In genomic region chr19:7055173-7055572, GRCm38 (mm10) we compare ENCODE assay signal across 15 mouse cellular contexts. TPM values are rescaled to one million over a fixed set of nuclear protein-coding genes. Genes with fewer than 3 reads are reported as not detected.
DNase-seq lines count a peak whose midpoint lies in the region; ATAC-seq and TF ChIP-seq lines count a peak whose summit lies in the region.
"Had no signal": no experiment of that assay in that cellular context is flagged by ENCODE, and none has a peak within 500 bp of the region (broad histone marks: within the 10 kb centered on the region; RNA-seq: fewer than 3 reads in every experiment).

No protein-coding gene starts in this region.

- no peak overlapping the region for H3K4me3 ChIP-seq in layer of hippocampus, adult 2 months
- H3K4me3 ChIP-seq: forebrain, embryonic 13.5 days; hindbrain, embryonic 10.5 days; neural tube, embryonic 12.5 days had no signal

- H3K27ac ChIP-seq in layer of hippocampus, adult 2 months, result no peak overlapping the region
- H3K27ac ChIP-seq: forebrain, embryonic 13.5 days; hindbrain, embryonic 10.5 days; neural tube, embryonic 12.5 days had no signal

- no peaks in the 10 kb centered on the region for H3K27me3 ChIP-seq in Patski

- in situ Hi-C loops in Patski (cut with MboI; ENCODE audit: low pct_unique_long_range_greater_than_20kb), result loop anchor here (5.0 kb wide), 1 partner anchor 362 kb away; the partner anchor contains the start of gene 2700081O15Rik

- peak; percentile 25; the same call in 1 of the 2 replicates for ATAC-seq in frontal cortex, adult (ENCODE audit: low TSS enrichment)
- peak; percentile 36 for ATAC-seq in Patski
- ATAC-seq: forebrain, embryonic 13.5 days had no signal

- CTCF ChIA-PET in Patski (lab: Charles Lee), result interaction anchor here (1.2 to 2.8 kb wide), 5 partner anchors 10 to 136 kb away, joined by 3 to 11 read pairs (median 5); no protein-coding TSS in a partner anchor

- TF ChIP-seq CTCF in layer of hippocampus, adult 2 months (conservative IDR thresholded peaks at IDR 0.05), result peak; percentile 33
- no peak for TF ChIP-seq CTCF in Patski (IDR thresholded peaks at IDR 0.05)

- DNase-seq in frontal cortex, postnatal 25 days (ENCODE audit: low spot score in 2 of 2), result no peak
- no peak for DNase-seq in layer of hippocampus, adult 2 months (ENCODE audit: low spot score in 2 of 2)
- DNase-seq in layer of hippocampus, postnatal 10 days (ENCODE audit: low spot score in 2 of 2), result no peak
- DNase-seq in Patski (ENCODE audit: low read depth, low spot score), result peak; percentile 80
- peak; percentile 41 for DNase-seq in lung, postnatal 36 days
- no peak for DNase-seq in cerebellum, postnatal 25 days
- DNase-seq in T-cell, adult 2 months (ENCODE audit: low spot score), result no peak
- DNase-seq: right cerebral cortex, postnatal 25 days; thymus, adult 18-20 months had no signal

- POLR2A ChIA-PET in Patski (lab: Charles Lee), result interaction anchor here (1.1 to 1.7 kb wide), 3 partner anchors 10 to 32 kb away, joined by 3 to 6 read pairs (median 3); no protein-coding TSS in a partner anchor

RNA-seq across cellular contexts. Expression of gene Macrod1, which starts 1.4 kb away (rescaled TPM):
- total RNA-seq in layer of hippocampus, adult 2 months (2021), result 10 to 100 TPM; 20.3 to 22.4 TPM
- 1 to 10 TPM; 4.4 to 5.2 TPM for total RNA-seq in layer of hippocampus, postnatal 10 days (2021)
- polyA plus RNA-seq in Patski (2021), result 33.9 TPM
- total RNA-seq: CH12.LX had no signal

RNA-seq across cellular contexts. Expression of gene Stip1, which starts 15.4 kb away (rescaled TPM):
- 100 to 1,000 TPM; 179 to 195 TPM for total RNA-seq in layer of hippocampus, adult 2 months (2021)
- total RNA-seq in layer of hippocampus, postnatal 10 days (2021), result 100 to 1,000 TPM; 126 to 148 TPM
- polyA plus RNA-seq in Patski (2021), result 301 TPM

RNA-seq across cellular contexts. Expression of gene Fermt3, which starts 35.9 kb away (rescaled TPM):
- total RNA-seq in layer of hippocampus, adult 2 months (2021), result 1 to 10 TPM; 3.6 to 5.0 TPM
- 1 to 10 TPM; 5.0 to 5.2 TPM for total RNA-seq in layer of hippocampus, postnatal 10 days (2021)
- 0.22 TPM for polyA plus RNA-seq in Patski (2021)

RNA-seq across cellular contexts. Expression of gene Flrt1, which starts 50.4 kb away (rescaled TPM):
- total RNA-seq in layer of hippocampus, adult 2 months (2021), result 10 to 100 TPM; 17.9 to 19.5 TPM
- 10 to 100 TPM; 27.9 to 28.4 TPM for total RNA-seq in layer of hippocampus, postnatal 10 days (2021)
- polyA plus RNA-seq in Patski (2021), result 12.6 TPM
- total RNA-seq: CH12.LX; megakaryocyte, adult 5-6 weeks had no signal

RNA-seq across cellular contexts. Expression of gene Trpt1, which starts 59.2 kb away (rescaled TPM):
- 10 to 100 TPM; 17.4 to 19.2 TPM for total RNA-seq in layer of hippocampus, adult 2 months (2021)
- 10 to 100 TPM; 16.9 to 18.2 TPM for total RNA-seq in layer of hippocampus, postnatal 10 days (2021)
- 20.7 TPM for polyA plus RNA-seq in Patski (2021)

Comparison
In these comparisons a context has a peak if more than half of its experiments do, and no peak if none do; other contexts are left out.
1. DNase-seq: peak in Patski (single experiment) and lung, postnatal 36 days (single experiment); none in frontal cortex, postnatal 25 days (0 of 2), layer of hippocampus, adult 2 months (0 of 2), layer of hippocampus, postnatal 10 days (0 of 2), cerebellum, postnatal 25 days (0 of 2) and T-cell, adult 2 months (single experiment).